Mouse (Mus musculus): Measurements from ENCODE around the gene Nek4. TPM values are rescaled to one million over a fixed set of nuclear protein-coding genes. Genes with fewer than 3 reads are reported as not detected.

Nek4 gene
- polyA plus RNA-seq, 1 experiment, result 15.5 TPM

GRCm38 (mm10) chr14:30976222-30976621 lies 25.0 kb downstream of the Nek4 start:
- WGBS, result 88% methylated on average over 3 of the region's 3 CpGs
- H3K27me3 ChIP-seq (ENCODE audit: control insufficient read depth, insufficient read depth, low read length), result no peaks in the 10 kb centered on the region
- 0 out of 2 replicates have a peak, but pooled peaks cover 2% of the 10 kb centered on the region for H3K4me1 ChIP-seq (ENCODE audit: control insufficient read depth, insufficient read depth, low read length)
- no peak overlapping the region for H3K4me3 ChIP-seq (replicated peaks; ENCODE audit: insufficient read depth, low read depth, low read length)
- DNase-seq, result no peak
- no peak overlapping the region for H3K27ac ChIP-seq (ENCODE audit: insufficient read depth, low read length)
- TF ChIP-seq POLR2A (IDR thresholded peaks at IDR 0.05; ENCODE audit: borderline replicate concordance, insufficient read depth, low read length) (no peak), CTCF (IDR thresholded peaks at IDR 0.05; ENCODE audit: borderline replicate concordance, insufficient read depth, low read depth, low read length) (no peak)

GRCm38 (mm10) chr14:30996417-30996816 lies 45.2 kb downstream of the Nek4 start:
- H3K4me1 ChIP-seq (ENCODE audit: control insufficient read depth, insufficient read depth, low read length), result no peaks in the 10 kb centered on the region
- DNase-seq, result no peak
- no peak overlapping the region for H3K4me3 ChIP-seq (replicated peaks; ENCODE audit: insufficient read depth, low read depth, low read length)
- H3K27me3 ChIP-seq (ENCODE audit: control insufficient read depth, insufficient read depth, low read length), result no peaks in the 10 kb centered on the region
- no peak overlapping the region for H3K27ac ChIP-seq (ENCODE audit: insufficient read depth, low read length)
- TF ChIP-seq POLR2A (IDR thresholded peaks at IDR 0.05; ENCODE audit: borderline replicate concordance, insufficient read depth, low read length) (no peak), CTCF (IDR thresholded peaks at IDR 0.05; ENCODE audit: borderline replicate concordance, insufficient read depth, low read depth, low read length) (no peak)

- DNase-seq, result no peak
- Histone ChIP-seq H3K27me3 (ENCODE audit: control insufficient read depth, insufficient read depth, low read length) (no peaks in the 10 kb centered on the region), H3K27ac (ENCODE audit: insufficient read depth, low read length) (no peak overlapping the region), H3K4me1 (ENCODE audit: control insufficient read depth, insufficient read depth, low read length) (no peaks in the 10 kb centered on the region; the same call in none of the 2 replicates), H3K4me3 (replicated peaks; ENCODE audit: insufficient read depth, low read depth, low read length) (peak overlapping the region; percentile 76)
- 59% methylated on average over 10 of the region's 10 CpGs for WGBS
- TF ChIP-seq CTCF (IDR thresholded peaks at IDR 0.05; ENCODE audit: borderline replicate concordance, insufficient read depth, low read depth, low read length), result no peak
- TF ChIP-seq POLR2A (IDR thresholded peaks at IDR 0.05; ENCODE audit: borderline replicate concordance, insufficient read depth, low read length), result no peak
Observed at GRCm38 (mm10) chr14:31000356-31000755, 49.2 kb downstream of the Nek4 start.

- WGBS, result under 1% methylated on average over 21 of the region's 21 CpGs
Observed at GRCm38 (mm10) chr14:31000816-31001306, 49.7 kb downstream of the Nek4 start.

GRCm38 (mm10) chr14:31001307-31002205 lies 50.4 kb downstream of the Nek4 start, which contains the start of the genes Glt8d1 and Spcs1:
Gene Glt8d1, plus strand, starts transcription at chr14:31001400.
Gene Spcs1, minus strand, starts transcription at chr14:31001672.
- no peaks in the 10 kb centered on the region for H3K27me3 ChIP-seq (ENCODE audit: control insufficient read depth, insufficient read depth, low read length)
- no peaks in the 10 kb centered on the region; the same call in none of the 2 replicates for H3K4me1 ChIP-seq (ENCODE audit: control insufficient read depth, insufficient read depth, low read length)
- TF ChIP-seq CTCF (IDR thresholded peaks at IDR 0.05; ENCODE audit: borderline replicate concordance, insufficient read depth, low read depth, low read length) (no peak), POLR2A (IDR thresholded peaks at IDR 0.05; ENCODE audit: borderline replicate concordance, insufficient read depth, low read length) (peak; percentile 78; the same call in 1 of the 2 replicates)
- peak; percentile 85 to 92 for DNase-seq
- peak within 1 kb of the TSS; percentile 76 for H3K4me3 ChIP-seq (replicated peaks; ENCODE audit: insufficient read depth, low read depth, low read length)
- under 1% methylated on average over 84 of the region's 84 CpGs for WGBS
- peak within 1 kb of the TSS; percentile 79 for H3K27ac ChIP-seq (ENCODE audit: insufficient read depth, low read length)

More at GRCm38 (mm10) chr14:31000816-31001306, 49.7 kb downstream of the Nek4 start:
- Histone ChIP-seq H3K27ac (ENCODE audit: insufficient read depth, low read length) (peak overlapping the region; percentile 79; the same call in 1 of the 2 replicates), H3K27me3 (ENCODE audit: control insufficient read depth, insufficient read depth, low read length) (no peaks in the 10 kb centered on the region), H3K4me1 (ENCODE audit: control insufficient read depth, insufficient read depth, low read length) (no peaks in the 10 kb centered on the region; the same call in none of the 2 replicates), H3K4me3 (replicated peaks; ENCODE audit: insufficient read depth, low read depth, low read length) (peak overlapping the region; percentile 76)
- TF ChIP-seq POLR2A (IDR thresholded peaks at IDR 0.05; ENCODE audit: borderline replicate concordance, insufficient read depth, low read length) (no peak; the same call in 1 of the 2 replicates), CTCF (IDR thresholded peaks at IDR 0.05; ENCODE audit: borderline replicate concordance, insufficient read depth, low read depth, low read length) (no peak)
- DNase-seq, result no peak

GRCm38 (mm10) chr14:31004527-31004926 lies 53.4 kb downstream of the Nek4 start:
- WGBS, result 87% methylated on average over 2 of the region's 2 CpGs
- no peak overlapping the region for H3K4me3 ChIP-seq (replicated peaks; ENCODE audit: insufficient read depth, low read depth, low read length)
- no peak overlapping the region for H3K27ac ChIP-seq (ENCODE audit: insufficient read depth, low read length)
- no peaks in the 10 kb centered on the region; the same call in none of the 2 replicates for H3K4me1 ChIP-seq (ENCODE audit: control insufficient read depth, insufficient read depth, low read length)
- no peak for TF ChIP-seq CTCF (IDR thresholded peaks at IDR 0.05; ENCODE audit: borderline replicate concordance, insufficient read depth, low read depth, low read length)
- no peak for TF ChIP-seq POLR2A (IDR thresholded peaks at IDR 0.05; ENCODE audit: borderline replicate concordance, insufficient read depth, low read length)
- no peak for DNase-seq
- no peaks in the 10 kb centered on the region for H3K27me3 ChIP-seq (ENCODE audit: control insufficient read depth, insufficient read depth, low read length)

GRCm38 (mm10) chr14:31006779-31007178 lies 55.6 kb downstream of the Nek4 start:
- no peaks in the 10 kb centered on the region; the same call in none of the 2 replicates for H3K4me1 ChIP-seq (ENCODE audit: control insufficient read depth, insufficient read depth, low read length)
- DNase-seq, result no peak
- H3K27me3 ChIP-seq (ENCODE audit: control insufficient read depth, insufficient read depth, low read length), result no peaks in the 10 kb centered on the region
- no peak for TF ChIP-seq CTCF (IDR thresholded peaks at IDR 0.05; ENCODE audit: borderline replicate concordance, insufficient read depth, low read depth, low read length)
- TF ChIP-seq POLR2A (IDR thresholded peaks at IDR 0.05; ENCODE audit: borderline replicate concordance, insufficient read depth, low read length), result no peak
- no peak overlapping the region for H3K27ac ChIP-seq (ENCODE audit: insufficient read depth, low read length)
- WGBS, result 87% methylated on average over 5 of the region's 5 CpGs
- H3K4me3 ChIP-seq (replicated peaks; ENCODE audit: insufficient read depth, low read depth, low read length), result no peak overlapping the region

Data from cerebellum, adult 2 months (tissue).